Mouse (Mus musculus) CD4-positive, CD25-positive, alpha-beta regulatory T cell, adult 2 months (primary cell): ENCODE data around the gene Rpl12.
A peak's percentile ranks its signal among the peaks of the same experiment; 100 is the strongest.

Source experiments
- DNase-seq: peaks from one replicate; pipeline ENCODE4 v3.0.0-alpha.2; 2012; ENCODE audit warnings: low read depth, low spot score

Gene Rpl12

GRCm38 (mm10) chr2:32940483-32940882, 20.9 kb upstream of the Rpl12 start:
- DNase-seq: no peak

DNA sequence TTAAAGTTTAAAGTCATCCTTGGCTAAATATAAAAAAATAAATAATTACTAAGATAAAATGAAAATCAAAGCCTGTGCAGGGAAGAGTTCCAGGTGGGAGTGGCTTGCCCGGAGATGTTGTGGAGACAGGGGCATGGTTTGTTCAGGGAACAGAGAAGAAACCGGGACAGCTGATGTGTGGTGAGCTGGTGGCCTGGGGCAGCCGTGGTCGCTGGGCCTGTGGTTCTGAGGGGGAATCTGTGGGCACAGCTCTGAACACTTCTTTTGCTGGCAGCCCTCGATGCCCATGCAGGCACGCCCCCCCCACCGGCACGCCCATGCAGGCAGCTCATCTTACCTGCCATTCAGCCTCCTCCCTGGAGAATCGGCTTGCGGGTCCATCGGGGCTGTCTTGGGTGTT, 13.9 kb upstream of the Rpl12 start:
- DNase-seq: no peak

DNA sequence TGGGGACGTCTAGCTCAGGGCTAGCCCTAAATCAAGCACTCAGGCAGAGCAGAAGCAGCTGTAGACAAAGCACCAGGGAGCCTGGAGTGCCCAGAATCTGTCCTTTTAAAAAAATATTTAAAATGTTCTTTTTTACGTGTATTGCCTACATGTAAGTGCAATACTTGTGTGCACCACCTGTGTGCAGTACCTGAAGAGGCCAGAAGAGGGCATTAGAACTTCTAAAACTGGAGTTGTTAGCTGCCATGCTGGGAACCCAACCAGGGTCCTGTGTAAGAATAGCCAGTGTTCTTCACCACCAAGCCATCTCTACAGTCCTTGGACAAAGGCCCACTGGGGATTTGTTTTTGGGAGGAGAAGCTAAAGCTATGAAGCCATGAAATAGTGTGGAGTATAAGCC, 6.8 kb upstream of the Rpl12 start:
- DNase-seq: peak; percentile 35

- DNase-seq: peak; percentile 45
These were observed 4.0 kb upstream of the Rpl12 start for GRCm38 (mm10) chr2:32957344-32957743.

DNA sequence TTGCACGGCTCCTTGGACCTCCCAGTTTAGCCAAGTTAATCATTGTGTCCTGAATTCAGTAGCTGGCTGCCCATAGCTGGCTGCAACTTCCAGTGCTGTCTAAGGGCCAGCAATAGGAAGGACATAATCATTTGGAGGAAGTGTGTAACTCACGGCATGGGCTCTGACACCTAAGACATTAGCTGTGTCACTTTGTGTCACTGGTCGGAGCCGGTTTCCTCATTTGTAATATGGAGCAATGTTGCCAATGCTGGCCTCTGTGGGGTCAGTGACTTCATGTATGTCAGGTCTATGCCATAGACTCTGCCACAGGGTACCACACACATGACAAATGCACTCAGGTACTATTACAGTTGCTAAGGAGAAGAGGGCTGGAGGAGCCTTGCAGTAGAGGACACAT, 1.1 kb upstream of the Rpl12 start:
- no peak for DNase-seq

DNA sequence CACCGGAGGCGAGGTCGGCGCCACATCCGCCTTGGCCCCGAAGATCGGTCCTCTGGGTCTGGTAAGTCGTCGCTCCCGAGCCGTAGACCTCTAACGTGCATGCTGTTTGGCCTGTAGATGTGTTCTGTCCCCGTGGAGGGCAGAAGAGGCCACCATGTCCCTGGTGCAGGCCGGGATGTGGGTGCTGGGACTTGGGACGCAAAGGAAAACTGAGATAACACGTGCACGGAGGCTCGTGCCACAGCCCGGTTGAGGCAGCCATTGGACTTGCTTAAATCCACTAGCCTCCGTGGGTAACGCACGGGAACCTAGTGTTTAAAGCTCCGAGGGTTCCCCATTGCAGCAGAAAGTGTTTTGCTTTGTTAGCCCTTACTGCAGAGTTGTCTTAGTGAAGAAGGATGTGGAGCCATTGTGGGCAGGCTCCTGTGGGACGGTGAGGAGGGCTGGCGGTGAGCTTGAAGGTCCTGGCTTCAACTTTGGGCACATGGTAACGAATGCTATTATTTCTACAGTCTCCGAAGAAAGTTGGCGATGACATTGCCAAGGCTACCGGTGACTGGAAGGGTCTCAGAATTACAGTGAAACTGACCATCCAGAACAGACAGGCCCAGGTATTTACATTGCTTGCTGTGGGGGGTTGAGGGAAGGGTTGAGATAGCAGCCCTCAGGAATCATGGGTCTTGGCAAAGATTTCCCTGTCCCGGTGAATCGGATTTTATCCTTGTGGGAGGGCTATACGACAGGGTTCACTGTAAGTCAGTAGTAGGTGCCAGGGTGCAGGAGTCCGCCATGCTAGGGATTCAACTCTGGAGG, 909 bp downstream of the Rpl12 start:
- DNase-seq: no peak

- peak; percentile 63 for DNase-seq
These were observed 1.5 kb downstream of the Rpl12 start for GRCm38 (mm10) chr2:32962875-32963220.

DNA sequence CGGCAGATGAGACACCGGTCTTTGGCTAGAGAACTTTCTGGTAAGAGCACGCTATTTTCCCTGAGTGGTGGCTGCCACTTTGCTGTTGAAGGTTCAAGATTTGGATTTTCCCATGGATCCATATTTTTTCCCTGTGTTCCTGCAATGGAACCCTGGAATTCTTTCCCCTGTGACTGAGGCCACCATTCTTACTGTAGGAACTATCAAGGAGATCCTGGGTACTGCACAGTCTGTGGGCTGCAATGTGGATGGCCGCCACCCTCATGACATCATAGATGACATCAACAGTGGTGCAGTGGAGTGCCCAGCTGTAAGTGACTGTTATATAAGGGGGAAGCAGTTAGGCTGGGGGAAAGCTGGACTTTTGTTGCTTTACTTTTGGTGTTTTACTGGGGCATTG, 2.2 kb downstream of the Rpl12 start:
- no peak for DNase-seq

DNA sequence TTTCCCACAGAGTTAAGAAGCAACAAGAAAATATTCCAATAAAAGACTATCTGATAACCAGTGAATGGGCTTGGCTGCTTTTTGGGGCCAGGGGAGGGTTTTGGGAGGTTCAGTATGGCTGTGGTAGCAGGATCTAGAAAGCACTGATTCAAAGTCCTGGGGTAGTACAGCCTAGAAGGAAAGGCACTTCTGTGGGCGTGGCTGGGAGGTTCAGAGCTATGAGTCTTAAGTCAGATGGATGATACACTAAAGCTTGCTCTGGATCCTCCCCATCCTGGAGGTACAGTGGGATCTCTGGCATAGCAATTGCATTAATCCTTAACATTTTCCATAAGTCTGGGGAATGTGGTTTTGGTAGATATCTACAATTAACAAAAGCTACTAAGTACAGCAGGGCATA, 2.6 kb downstream of the Rpl12 start:
- DNase-seq: peak; percentile 13

DNA sequence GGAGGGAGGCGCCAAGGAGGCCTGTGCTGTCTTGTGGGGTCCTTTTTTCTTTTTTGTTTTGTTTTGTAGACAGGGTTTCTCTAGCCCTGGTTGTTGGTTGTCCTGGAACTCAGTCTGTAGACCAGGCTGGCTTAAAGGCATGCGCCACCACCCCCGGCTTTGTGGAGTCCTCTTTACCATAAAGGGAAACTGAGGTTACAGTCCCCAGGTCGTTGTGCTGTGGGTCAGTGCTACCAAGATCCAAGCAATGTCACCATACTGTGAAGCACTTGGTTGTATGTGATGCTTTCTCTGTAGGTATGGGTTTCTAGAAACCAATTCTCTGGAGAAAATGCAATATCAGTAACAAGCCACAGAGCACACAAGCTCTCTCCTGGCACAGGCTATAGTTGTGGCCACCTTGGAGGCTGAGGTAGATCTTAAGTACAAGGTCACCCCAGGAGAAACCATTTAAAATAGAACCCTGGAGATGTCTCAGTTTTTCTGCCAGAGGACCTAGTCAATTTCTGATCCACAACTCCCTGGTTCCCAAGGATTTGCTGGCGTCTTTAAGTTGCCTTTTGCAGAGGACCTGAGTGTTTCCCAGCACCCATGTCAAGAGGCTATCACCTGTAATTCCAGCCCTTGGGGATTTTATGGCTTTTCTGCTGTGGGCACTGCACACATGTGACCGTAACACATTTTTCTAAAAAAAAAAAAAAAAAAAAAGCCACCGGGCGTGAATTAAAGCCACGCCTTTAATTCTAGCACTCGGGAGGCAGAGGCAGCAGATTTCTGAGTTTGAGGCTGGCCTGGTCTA, 3.5 kb downstream of the Rpl12 start:
- DNase-seq: no peak

GRCm38 (mm10) chr2:32965511-32966183, 4.3 kb downstream of the Rpl12 start:
- peak; percentile 8 for DNase-seq

GRCm38 (mm10) chr2:32966184-32966688, 4.9 kb downstream of the Rpl12 start:
- peak; percentile 42 for DNase-seq

DNA sequence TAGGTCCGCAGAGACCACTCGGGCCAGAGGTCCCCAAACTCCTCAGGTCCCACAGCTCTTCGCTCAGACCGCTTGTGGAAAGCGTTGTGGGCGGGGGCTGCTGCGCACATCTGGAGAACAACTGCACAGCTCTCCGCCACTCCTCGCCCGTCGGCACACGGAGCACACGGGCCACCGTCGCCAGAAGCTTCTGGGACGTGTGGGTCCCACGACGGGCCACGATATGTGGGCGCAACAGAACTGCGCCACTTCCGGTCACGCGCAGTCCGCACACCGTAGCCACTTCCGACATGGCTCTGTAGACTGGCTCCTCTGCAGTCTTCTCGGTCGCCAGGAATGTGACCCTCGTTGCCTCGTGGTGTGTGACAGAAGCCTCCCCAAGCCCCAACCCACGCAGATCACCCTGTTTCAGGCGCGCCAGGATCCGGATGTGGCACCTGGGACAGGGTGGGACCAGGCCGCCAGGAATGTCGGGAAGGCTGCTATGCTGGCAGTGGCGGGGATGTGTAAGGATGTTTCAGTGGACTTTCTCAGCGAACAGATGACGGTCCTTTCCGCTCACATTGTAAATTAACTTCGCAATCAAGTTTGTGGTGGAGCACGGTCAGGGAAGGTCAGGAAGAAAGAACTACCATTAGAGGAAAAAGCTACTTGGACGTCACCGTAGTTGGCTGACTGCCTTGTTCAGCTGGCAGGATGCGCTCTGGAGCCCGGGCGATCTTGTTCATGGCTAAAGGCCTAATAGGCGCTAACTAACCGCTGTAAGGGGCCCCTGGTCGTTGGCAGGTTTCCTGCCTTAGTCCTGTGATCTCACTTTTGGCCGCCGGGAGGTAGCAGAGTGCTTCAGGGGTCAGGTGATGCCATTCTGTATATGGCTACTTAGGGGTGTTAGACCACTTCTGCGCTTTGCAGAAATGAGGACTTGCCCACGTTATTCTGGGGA, 5.6 kb downstream of the Rpl12 start:
- DNase-seq: peak; percentile 90

DNA sequence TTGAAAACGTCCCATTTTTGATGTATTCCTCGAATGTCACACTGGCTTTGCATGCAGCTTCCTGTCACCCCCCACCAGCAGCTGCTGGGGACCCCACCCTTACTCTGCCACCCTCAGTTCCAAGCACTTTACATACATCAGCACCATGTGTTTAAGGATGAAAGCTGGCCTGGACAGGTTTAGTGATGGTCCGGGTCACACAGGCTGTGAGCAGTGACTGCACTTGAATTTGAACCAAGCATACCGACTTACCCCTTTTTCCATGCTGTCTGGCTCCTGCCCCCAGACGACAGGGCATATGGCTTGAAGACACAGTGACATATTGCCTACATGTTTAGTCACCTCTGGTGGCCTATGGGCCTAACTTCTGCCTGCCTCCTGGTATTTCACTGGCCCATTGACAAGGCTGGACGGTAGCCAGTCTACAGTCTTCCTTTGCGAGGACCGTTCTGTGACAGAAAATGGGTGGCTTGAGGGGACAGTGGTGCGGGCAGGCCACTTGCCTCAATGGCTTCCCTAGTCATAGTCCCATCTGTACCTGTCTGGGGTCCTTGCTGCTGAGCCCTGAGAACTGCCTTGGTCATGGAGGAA, 6.8 kb downstream of the Rpl12 start:
- DNase-seq: no peak

GRCm38 (mm10) chr2:32969326-32969725, 8.0 kb downstream of the Rpl12 start:
- no peak for DNase-seq

DNA sequence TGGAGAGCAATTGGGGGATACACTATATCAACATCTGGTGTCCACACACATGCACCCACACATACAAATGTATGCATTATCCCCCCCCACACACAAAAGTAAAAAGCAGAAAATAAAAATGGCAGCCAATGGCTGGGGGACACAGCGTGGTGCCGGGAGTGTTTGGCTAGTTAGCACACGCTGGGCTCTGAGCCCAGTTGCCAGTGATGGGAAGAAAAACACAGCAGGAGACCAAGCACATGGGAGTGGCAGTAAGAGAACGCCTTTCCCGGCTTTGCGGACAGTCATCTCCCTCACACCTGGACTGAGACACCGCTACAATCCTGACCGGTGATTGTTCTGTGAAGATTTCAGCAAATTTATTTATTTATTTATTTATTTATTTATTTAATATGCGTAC, 9.9 kb downstream of the Rpl12 start:
- no peak for DNase-seq

GRCm38 (mm10) chr2:32974216-32974615, 12.9 kb downstream of the Rpl12 start:
- DNase-seq: no peak

DNA sequence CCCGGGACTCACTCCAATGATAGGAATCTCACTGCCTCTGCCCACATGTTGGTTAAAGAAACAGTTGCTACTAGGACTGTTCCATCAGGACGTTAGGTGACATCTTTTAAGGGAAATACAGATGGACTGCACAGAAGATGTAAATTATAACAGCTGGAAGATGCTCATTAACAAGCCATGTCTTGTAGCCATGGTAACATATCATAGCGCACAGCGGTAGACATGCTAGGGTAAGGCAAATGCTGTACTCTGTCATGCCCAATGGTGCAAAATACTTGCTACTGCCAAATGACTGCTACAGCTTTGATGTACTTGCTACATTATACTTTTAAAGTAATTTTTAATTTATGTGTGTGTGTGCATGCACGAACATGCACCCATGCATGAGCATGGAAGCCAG, 15.8 kb downstream of the Rpl12 start:
- no peak for DNase-seq

- no peak for DNase-seq
These were observed 17.3 kb downstream of the Rpl12 start for GRCm38 (mm10) chr2:32978675-32979074.

DNA sequence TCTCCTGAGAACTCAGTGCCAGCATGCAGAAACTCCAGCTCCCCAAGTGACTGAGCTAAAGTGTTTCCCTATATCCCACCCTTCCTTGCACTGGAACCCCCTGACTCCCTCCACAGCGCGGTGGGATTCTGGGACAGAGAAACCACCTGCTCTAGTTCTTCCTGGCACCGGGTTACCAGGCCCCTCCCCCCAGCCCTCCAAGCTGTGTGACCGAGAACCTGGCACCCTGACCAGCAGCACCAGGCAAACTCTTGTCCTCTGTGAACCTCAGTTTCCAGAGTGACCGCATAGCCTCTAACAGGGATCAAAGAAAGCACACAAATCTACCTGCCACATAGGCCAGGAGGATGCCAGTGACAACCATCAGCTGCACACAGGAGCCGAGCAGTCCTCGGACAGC, 18.3 kb downstream of the Rpl12 start:
- no peak for DNase-seq

GRCm38 (mm10) chr2:32981281-32981680, 19.9 kb downstream of the Rpl12 start:
- peak; percentile 38 for DNase-seq
